Mouse (Mus musculus) limb, embryonic 12.5 days (tissue): ENCODE measurements around the gene Gnas. TPM values are rescaled to one million over a fixed set of nuclear protein-coding genes. Genes with fewer than 3 reads are reported as not detected.

Experiments
- ATAC-seq: fragments of 200-750 bp; cut with Nextera tagmentation; 2 replicates; pipeline ENCODE4 v1.8.0; 2017; ENCODE audit warnings: low read depth, moderate TSS enrichment; ENCODE audit not compliant: insufficient number of reproducible peaks, insufficient read depth, low FRiP score, low TSS enrichment
- H3K27ac ChIP-seq: fragments of 300-500 bp; sonication (generic); 2 replicates; pipeline ENCODE4 v1.5.1; 2016; ENCODE audit warnings: mild to moderate bottlenecking, moderate library complexity
- H3K27me3 ChIP-seq: fragments of 300-500 bp; sonication (generic); 2 replicates; pipeline ENCODE4 v1.6.1; 2016; ENCODE audit warnings: mild to moderate bottlenecking, moderate library complexity
- H3K36me3 ChIP-seq: fragments of 300-500 bp; sonication (generic); 2 replicates; pipeline ENCODE4 v1.6.1; 2016; ENCODE audit warnings: mild to moderate bottlenecking, moderate library complexity
- H3K4me1 ChIP-seq: fragments of 300-500 bp; sonication (generic); replicated peaks from 2 replicates; pipeline ENCODE4 v1.6.1; 2016
- H3K4me2 ChIP-seq: fragments of 300-500 bp; sonication (generic); 2 replicates; pipeline ENCODE4 v1.6.1; 2016; ENCODE audit warnings: mild to moderate bottlenecking, moderate library complexity
- H3K4me3 ChIP-seq: fragments of 300-500 bp; sonication (generic); replicated peaks from 2 replicates; pipeline ENCODE4 v1.5.1; 2016; ENCODE audit warnings: mild to moderate bottlenecking
- H3K9ac ChIP-seq: fragments of 300-500 bp; sonication (generic); replicated peaks from 2 replicates; pipeline ENCODE4 v1.6.1; 2016; ENCODE audit warnings: mild to moderate bottlenecking, moderate library complexity
- H3K9me3 ChIP-seq: fragments of 300-500 bp; sonication (generic); 2 replicates; pipeline ENCODE4 v1.6.1; 2016; ENCODE audit warnings: mild to moderate bottlenecking, moderate library complexity
- WGBS: fragments of 180-500 bp; shearing (Covaris S2); methylation state at CpG from one replicate; pipeline ENCODE4 v1.1.7; 2016; 5-methylcytosine and 5-hydroxymethylcytosine counted together
- polyA plus RNA-seq: library from polyadenylated mRNA; unstranded; fragments of >200 nt; fragmentation: Nextera tagmentation; extraction: Ambion mirVana; gene quantifications from 2 replicates; pipeline ENCODE4 v1.2.1, GENCODE M21; 2016

Gene Gnas
- polyA plus RNA-seq, result 1,822 and 1,905 TPM in 2 replicates

DNA sequence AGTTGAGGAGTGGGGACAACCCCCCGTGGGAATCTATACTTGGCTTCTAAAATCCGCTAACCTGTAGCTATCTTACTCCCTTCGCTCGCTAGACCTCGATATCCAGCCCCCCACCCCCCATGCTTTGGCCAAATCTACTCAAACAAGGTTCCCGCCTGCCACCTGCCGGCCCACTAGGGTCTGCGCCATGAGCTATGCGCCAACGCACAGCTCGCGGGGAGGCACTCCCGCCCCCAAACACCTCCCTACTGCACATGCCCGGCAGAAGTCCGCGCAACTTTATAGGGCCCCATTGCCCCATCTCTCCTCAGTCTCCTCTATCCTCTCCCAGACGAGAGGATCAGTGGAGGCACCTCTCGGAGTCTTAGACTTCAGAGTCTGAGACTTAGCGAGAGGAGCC is at the start of gene Gnas:
Gene Gnas, plus strand, starts transcription at position 310 of the 400 bp plus-strand sequence.
- Histone ChIP-seq H3K4me3 (peak within 1 kb of the TSS; percentile 40), H3K27me3 (peaks cover 68% of the 10 kb centered on the region), H3K36me3 (peaks cover 93% of the 10 kb centered on the region), H3K9me3 (peaks cover 33% of the 10 kb centered on the region), H3K4me2 (peak within 1 kb of the TSS; percentile 58), H3K4me1 (peaks cover 4% of the 10 kb centered on the region; the same call in 1 of the 2 replicates), H3K9ac (0 out of 2 replicates have a peak within 1 kb of the TSS, but pooled peaks have one; percentile 5), H3K27ac (no peak within 1 kb of the TSS)
- ATAC-seq, result peak; percentile 42; the same call in 1 of the 2 replicates
- 51% methylated on average over 19 of the region's 19 CpGs for WGBS

GRCm38 (mm10) chr2:174242431-174242830 is 41.7 kb upstream of the Gnas start:
- Histone ChIP-seq H3K9me3 (no peaks in the 10 kb centered on the region), H3K9ac (no peak overlapping the region), H3K36me3 (no peaks in the 10 kb centered on the region), H3K4me2 (no peak overlapping the region), H3K4me1 (no peaks in the 10 kb centered on the region), H3K27ac (no peak overlapping the region), H3K27me3 (no peaks in the 10 kb centered on the region), H3K4me3 (no peak overlapping the region)
- WGBS, result 86% methylated on average over 5 of the region's 5 CpGs
- no peak for ATAC-seq

DNA sequence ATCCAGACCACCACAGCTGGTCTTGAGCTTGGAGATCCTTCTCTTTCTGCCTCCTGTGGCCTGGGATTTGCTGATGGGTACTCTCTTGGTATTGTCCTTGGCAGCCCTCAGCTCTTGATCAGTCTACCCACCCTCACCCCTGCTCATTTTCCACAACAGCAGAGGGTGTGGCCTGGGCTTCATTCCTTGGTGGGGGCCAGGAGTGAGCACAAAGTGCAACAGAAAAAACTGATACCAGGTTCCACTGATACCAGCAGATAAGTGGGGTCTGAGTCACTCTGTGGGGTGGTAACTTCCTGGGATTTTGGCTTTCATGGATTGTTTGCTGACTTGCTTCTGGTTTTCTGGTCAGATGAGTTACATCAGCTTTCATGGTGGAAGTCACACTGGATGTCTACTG is 32.2 kb upstream of the Gnas start:
- no peaks in the 10 kb centered on the region for H3K27me3 ChIP-seq
- no peaks in the 10 kb centered on the region for H3K36me3 ChIP-seq
- no peak for ATAC-seq

DNA sequence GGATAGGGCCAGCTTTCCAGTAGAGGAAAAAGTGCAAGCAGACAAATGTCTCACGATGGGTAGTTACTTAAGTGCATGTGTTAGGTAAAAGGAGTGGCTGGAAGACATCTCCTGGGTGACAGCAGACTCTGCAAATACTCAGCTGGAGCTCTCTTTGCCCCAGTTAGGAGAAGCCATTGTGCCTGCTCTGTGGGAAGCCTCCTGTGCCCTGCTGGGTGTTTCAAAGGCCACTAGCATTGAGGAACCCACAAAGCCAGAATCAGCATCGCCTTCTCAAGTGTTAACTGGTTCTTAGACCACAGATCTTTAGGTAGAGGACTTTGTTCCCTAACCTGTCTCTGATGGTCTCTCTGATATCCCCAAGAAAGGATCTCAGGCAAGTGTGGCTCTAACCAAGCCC is 26.8 kb upstream of the Gnas start:
- peaks cover 11% of the 10 kb centered on the region for H3K4me1 ChIP-seq
- H3K4me3 ChIP-seq, result no peak overlapping the region
- ATAC-seq, result no peak
- no peaks in the 10 kb centered on the region for H3K27me3 ChIP-seq
- H3K27ac ChIP-seq, result no peak overlapping the region
- H3K9me3 ChIP-seq, result no peaks in the 10 kb centered on the region
- H3K4me2 ChIP-seq, result no peak overlapping the region
- no peaks in the 10 kb centered on the region for H3K36me3 ChIP-seq
- 35% methylated on average over 2 of the region's 2 CpGs for WGBS
- no peak overlapping the region for H3K9ac ChIP-seq

More for the DNA sequence above, 32.2 kb upstream of the Gnas start:
- Histone ChIP-seq H3K4me3 (no peak overlapping the region), H3K27ac (no peak overlapping the region), H3K9ac (no peak overlapping the region), H3K4me2 (no peak overlapping the region), H3K4me1 (peaks cover 7% of the 10 kb centered on the region), H3K9me3 (no peaks in the 10 kb centered on the region)

GRCm38 (mm10) chr2:174260004-174260403 is 24.1 kb upstream of the Gnas start:
- peaks cover 11% of the 10 kb centered on the region for H3K4me1 ChIP-seq
- H3K27ac ChIP-seq, result no peak overlapping the region
- peaks cover 1% of the 10 kb centered on the region; the same call in 1 of the 2 replicates for H3K36me3 ChIP-seq
- H3K27me3 ChIP-seq, result no peaks in the 10 kb centered on the region
- H3K4me3 ChIP-seq, result no peak overlapping the region
- H3K4me2 ChIP-seq, result no peak overlapping the region
- no peak overlapping the region for H3K9ac ChIP-seq
- H3K9me3 ChIP-seq, result no peaks in the 10 kb centered on the region
- ATAC-seq, result no peak
- 4% methylated on average over 3 of the region's 3 CpGs for WGBS

GRCm38 (mm10) chr2:174260908-174261800 is 23.0 kb upstream of the Gnas start:
- Histone ChIP-seq H3K36me3 (peaks cover 13% of the 10 kb centered on the region), H3K4me1 (peaks cover 4% of the 10 kb centered on the region; the same call in 1 of the 2 replicates), H3K4me2 (no peak overlapping the region), H3K27ac (no peak overlapping the region), H3K4me3 (no peak overlapping the region), H3K27me3 (no peaks in the 10 kb centered on the region), H3K9ac (no peak overlapping the region), H3K9me3 (no peaks in the 10 kb centered on the region)
- 33% methylated on average over 4 of the region's 4 CpGs for WGBS
- ATAC-seq, result no peak

DNA sequence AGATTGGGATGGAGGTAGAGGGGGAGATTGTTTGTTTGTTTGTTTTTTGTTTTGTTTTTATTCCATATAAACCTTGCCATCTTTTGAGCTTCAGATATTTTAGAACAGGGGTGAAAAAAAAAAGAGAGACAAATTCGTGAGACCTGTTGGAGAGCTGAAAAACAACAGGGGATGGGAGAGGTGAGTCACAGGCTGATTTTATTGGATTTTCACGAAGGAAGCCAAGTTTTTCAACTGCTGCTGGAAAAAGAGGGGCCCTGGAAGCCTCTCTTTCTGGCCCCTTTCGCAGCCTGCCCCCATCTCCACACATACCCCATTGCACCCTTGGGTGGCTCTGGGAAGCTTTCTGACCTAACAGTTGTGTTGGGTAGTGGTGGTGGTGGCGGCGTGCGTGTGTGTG is 22.3 kb upstream of the Gnas start:
- no peak for ATAC-seq
- 67% methylated on average over 6 of the region's 6 CpGs for WGBS

GRCm38 (mm10) chr2:174263110-174263815 is 20.9 kb upstream of the Gnas start:
- Histone ChIP-seq H3K27ac (no peak overlapping the region), H3K36me3 (peaks cover 34% of the 10 kb centered on the region), H3K9me3 (no peaks in the 10 kb centered on the region), H3K4me2 (no peak overlapping the region), H3K4me3 (no peak overlapping the region), H3K27me3 (no peaks in the 10 kb centered on the region), H3K4me1 (peaks cover 4% of the 10 kb centered on the region; the same call in 1 of the 2 replicates), H3K9ac (no peak overlapping the region)
- no peak for ATAC-seq
- WGBS, result 69% methylated on average over 5 of the region's 5 CpGs

More for the DNA sequence above, 22.3 kb upstream of the Gnas start:
- H3K36me3 ChIP-seq, result peaks cover 19% of the 10 kb centered on the region
- H3K4me2 ChIP-seq, result no peak overlapping the region
- H3K9me3 ChIP-seq, result no peaks in the 10 kb centered on the region
- no peaks in the 10 kb centered on the region for H3K27me3 ChIP-seq
- no peak overlapping the region for H3K9ac ChIP-seq
- H3K4me1 ChIP-seq, result peaks cover 4% of the 10 kb centered on the region; the same call in 1 of the 2 replicates
- no peak overlapping the region for H3K27ac ChIP-seq
- H3K4me3 ChIP-seq, result no peak overlapping the region

GRCm38 (mm10) chr2:174264248-174264647 is 19.9 kb upstream of the Gnas start:
- no peak for ATAC-seq
- Histone ChIP-seq H3K27ac (no peak overlapping the region), H3K4me2 (no peak overlapping the region), H3K4me1 (peaks cover 4% of the 10 kb centered on the region; the same call in 1 of the 2 replicates), H3K27me3 (no peaks in the 10 kb centered on the region), H3K9ac (no peak overlapping the region), H3K9me3 (no peaks in the 10 kb centered on the region), H3K4me3 (no peak overlapping the region), H3K36me3 (peaks cover 44% of the 10 kb centered on the region)
- 89% methylated on average over 8 of the region's 8 CpGs for WGBS

DNA sequence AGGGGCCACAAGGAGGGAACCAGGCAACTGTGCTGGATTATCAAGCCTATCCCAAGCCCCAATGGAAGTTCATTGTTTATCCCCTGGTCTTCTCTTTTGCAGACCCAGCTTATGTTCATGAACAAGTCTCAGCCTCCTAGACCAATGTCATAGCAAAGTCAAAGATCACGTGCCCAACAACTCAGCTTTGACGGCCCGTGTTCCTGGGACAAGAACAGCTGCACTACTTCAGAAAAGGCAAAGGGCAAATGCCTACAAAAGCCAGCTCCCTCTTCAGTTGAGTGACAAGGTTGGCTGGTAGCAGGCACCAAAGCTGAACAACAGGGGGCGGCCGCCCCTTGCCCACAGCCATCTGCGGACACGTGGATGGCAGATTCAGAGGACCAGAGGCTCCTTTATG is 13.7 kb upstream of the Gnas start:
- no peak overlapping the region for H3K27ac ChIP-seq
- no peak overlapping the region for H3K9ac ChIP-seq
- ATAC-seq, result no peak
- H3K9me3 ChIP-seq, result no peaks in the 10 kb centered on the region
- WGBS, result 91% methylated on average over 7 of the region's 7 CpGs
- no peaks in the 10 kb centered on the region for H3K4me1 ChIP-seq
- no peak overlapping the region for H3K4me2 ChIP-seq
- H3K36me3 ChIP-seq, result peaks cover 75% of the 10 kb centered on the region
- no peak overlapping the region for H3K4me3 ChIP-seq
- no peaks in the 10 kb centered on the region for H3K27me3 ChIP-seq

GRCm38 (mm10) chr2:174271459-174271858 is 12.7 kb upstream of the Gnas start:
- Histone ChIP-seq H3K27me3 (no peaks in the 10 kb centered on the region), H3K4me2 (no peak overlapping the region), H3K27ac (no peak overlapping the region), H3K4me1 (no peaks in the 10 kb centered on the region), H3K9me3 (no peaks in the 10 kb centered on the region), H3K9ac (no peak overlapping the region), H3K36me3 (peaks cover 68% of the 10 kb centered on the region), H3K4me3 (no peak overlapping the region)
- 81% methylated on average over 6 of the region's 6 CpGs for WGBS
- ATAC-seq, result no peak
